Mouse (Mus musculus) urinary bladder, postnatal 25 days (tissue): ENCODE data around the gene 1500009L16Rik.

Experiments
- DNase-seq: peaks from one replicate; pipeline ENCODE4 v3.0.0; 2022; ENCODE audit warnings: low spot score

Gene 1500009L16Rik

GRCm38 (mm10) chr10:83760535-83760934, 37.9 kb downstream of the 1500009L16Rik start:
- DNase-seq: no peak

DNA sequence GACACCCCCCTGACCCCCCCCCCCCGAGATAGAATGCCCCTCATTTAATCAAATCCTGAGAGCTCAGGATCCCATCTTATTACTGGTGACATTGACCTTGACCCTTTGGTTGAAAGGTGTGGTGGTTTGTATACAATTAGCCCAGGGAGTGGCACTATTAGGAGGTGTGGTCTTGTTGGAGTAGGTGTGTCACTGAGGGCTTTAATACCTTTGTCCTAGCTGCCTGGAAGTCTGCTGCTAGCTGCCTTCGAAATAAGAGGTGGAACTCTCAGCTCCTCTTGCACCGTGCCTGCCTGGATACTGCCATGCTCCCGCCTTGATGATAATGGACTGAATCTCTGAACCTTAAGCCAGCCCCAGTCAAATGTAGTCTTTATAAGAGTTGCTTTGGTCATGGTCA, 41.2 kb downstream of the 1500009L16Rik start:
- no peak for DNase-seq

- DNase-seq: no peak
These were observed 44.2 kb downstream of the 1500009L16Rik start for GRCm38 (mm10) chr10:83766882-83767281.

DNA sequence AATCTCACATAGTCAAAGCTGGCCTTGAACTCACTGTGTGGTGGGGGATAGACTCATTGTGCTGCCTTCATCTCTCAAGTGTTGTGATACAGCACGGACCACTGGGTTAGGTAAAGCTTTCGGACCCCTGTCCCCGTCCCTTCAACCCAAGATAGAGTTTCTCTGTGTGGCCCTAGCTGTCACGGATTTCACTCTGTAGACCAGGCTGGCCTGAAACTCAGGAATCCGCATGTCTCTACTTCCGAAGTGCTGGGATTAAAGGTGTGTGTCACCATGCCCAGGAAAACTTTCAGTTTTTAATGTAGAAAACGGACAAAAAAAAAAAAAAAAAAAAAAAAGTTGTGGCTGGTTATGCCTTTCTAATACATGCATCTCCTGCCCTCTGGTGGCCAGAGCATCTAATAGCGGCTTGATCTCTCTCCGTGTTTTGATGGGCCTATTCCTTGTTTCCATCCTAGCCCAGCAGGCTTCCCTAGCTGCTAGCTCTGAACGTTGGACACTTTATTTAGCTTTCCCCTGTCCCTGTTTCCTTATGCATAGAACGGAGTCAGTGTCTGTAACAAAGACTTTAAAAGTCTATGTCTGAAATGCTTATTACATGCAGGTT, 53.7 kb downstream of the 1500009L16Rik start:
- peak; percentile 58 for DNase-seq

- DNase-seq: no peak
These were observed 54.6 kb downstream of the 1500009L16Rik start for GRCm38 (mm10) chr10:83777253-83777652.

DNA sequence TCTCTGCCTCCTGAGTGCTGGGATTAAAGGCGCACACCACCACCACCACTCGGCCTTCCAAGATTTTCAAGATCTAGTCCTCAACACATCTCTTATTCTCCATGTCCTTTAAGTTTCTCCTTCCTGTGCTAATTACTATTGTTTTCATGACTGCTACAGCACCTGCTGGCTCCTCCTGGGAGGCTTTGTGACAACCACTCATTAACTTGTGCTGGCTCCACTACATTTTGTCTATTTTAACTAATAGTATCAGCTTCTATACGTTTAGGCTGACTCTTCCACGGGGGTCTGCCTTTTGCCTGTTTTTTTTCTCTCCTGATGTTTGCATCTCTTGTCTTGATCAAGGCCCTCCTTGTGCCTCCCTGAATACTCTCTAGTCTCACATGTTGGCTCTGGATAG, 59.2 kb downstream of the 1500009L16Rik start:
- no peak for DNase-seq

- no peak for DNase-seq
These were observed 59.9 kb downstream of the 1500009L16Rik start for GRCm38 (mm10) chr10:83782371-83783120.

- no peak for DNase-seq
These were observed 62.3 kb downstream of the 1500009L16Rik start for GRCm38 (mm10) chr10:83785003-83785402.

GRCm38 (mm10) chr10:83785627-83786392, 63.1 kb downstream of the 1500009L16Rik start:
- DNase-seq: no peak

GRCm38 (mm10) chr10:83795088-83795487, 72.4 kb downstream of the 1500009L16Rik start:
- DNase-seq: no peak

- no peak for DNase-seq
These were observed 72.8 kb downstream of the 1500009L16Rik start for GRCm38 (mm10) chr10:83795500-83795899.

DNA sequence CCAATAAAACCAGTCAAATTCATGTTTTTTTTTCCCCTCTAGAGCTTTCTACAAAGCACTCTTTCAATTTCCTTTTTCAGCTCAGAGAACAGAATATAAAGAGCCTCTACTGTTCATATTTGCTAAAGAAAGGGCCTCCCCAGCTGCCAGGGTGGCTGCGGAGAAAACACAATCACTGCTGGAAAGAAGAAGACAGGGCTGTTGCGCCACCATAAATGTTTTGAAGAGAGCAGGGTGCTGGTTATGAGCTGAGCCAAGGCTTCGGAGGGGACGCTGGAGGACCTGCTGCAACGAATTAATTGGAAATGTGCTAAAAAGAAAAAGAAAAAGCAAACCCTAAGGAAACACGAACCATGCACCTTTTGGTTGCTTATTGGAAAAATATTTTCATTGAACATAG, 81.4 kb downstream of the 1500009L16Rik start:
- no peak for DNase-seq

DNA sequence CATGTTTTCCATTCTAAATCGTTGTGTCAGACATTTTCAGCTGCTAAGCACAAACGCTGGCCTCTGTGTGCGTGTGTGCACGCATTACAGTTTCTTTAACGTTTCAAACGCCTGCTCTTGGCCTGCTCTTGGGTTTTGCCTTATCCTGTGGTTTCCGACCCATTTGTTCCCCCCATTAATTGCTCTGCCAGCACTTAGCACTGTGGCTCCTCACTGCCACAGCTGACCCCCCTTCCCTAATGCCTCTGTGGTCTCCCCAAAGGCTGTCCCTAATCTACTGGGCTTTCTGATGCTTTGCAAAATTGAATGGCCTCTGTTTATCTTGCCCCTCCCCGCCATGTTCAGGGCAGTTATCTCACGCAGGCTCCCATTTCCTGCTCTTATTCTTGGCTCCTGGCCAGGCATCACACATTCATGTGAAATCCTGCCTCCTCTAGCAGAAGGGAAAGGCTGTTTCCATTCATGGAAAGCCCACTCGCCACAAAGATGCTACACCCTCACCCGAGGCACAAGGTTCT, 82.6 kb downstream of the 1500009L16Rik start:
- DNase-seq: no peak

DNA sequence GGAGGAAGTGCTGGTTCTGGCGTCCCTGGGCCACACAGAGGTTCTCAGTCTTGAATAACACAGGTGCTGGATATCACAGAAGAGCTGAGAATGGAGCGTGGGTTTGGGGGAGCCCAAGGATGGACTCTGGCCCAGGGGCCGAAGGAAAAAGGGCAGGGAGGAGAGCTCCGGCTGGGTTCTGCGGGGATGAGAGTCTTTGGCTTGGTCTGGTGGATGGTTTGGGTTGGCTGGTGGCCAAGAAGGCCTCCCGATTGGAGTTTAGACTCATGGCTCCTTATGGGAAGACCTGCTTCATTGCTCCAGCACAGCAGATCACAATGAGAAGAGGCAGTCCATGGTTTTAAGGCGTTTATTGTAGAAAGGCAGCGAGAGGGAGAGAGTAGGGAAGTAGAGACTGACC, 84.6 kb downstream of the 1500009L16Rik start:
- no peak for DNase-seq
